Mouse (Mus musculus): Measurements from ENCODE around the gene Traip.

DNA sequence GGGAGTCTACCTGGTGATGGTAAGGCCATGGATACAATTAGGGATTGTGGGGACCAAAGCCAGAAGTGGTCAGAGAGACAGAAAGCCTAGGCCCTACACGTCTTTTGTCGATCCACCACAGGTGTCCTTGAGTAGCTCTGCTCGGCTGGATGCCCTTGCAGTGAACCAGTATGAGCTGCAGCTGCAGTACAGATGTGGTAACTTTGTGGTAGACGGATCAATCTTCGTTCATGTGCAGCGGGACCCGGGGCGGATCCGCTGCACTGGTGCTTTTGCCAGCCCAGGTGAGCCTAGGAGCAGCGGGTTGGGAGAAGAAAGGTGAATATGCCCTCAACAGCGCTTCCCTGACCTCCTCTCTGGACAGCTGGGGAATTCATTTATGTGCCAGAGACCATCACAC is 43.1 kb downstream of the Traip start:
- TF ChIP-seq CTCF (IDR thresholded peaks at IDR 0.05; ENCODE audit: low read depth) (no peak), EP300 (optimal IDR thresholded peaks at IDR 0.05) (no peak)

Data from stomach, postnatal 0 days (tissue).